Mouse (Mus musculus) olfactory bulb, adult 2 months (tissue): ENCODE data around the gene Supt5.

ENCODE experiments used
- CTCF ChIP-seq: fragments of 200-500 bp; IDR thresholded peaks from 2 replicates; pipeline ENCODE4 v1.5.1; 2012; ENCODE audit warnings: low read depth, mild to moderate bottlenecking, low read length, moderate library complexity; ENCODE audit not compliant: insufficient read depth
- POLR2A ChIP-seq: fragments of 200-500 bp; IDR thresholded peaks from 2 replicates; pipeline ENCODE4 v1.6.1; 2012; ENCODE audit warnings: mild to moderate bottlenecking, low read depth, low read length, moderate library complexity; ENCODE audit not compliant: insufficient read depth

GRCm38 (mm10) chr7:28344637-28345036, 6.1 kb upstream of the Supt5 start:
- TF ChIP-seq POLR2A (no peak), CTCF (no peak)
